Mouse (Mus musculus): Measurements from ENCODE around the gene Slc25a33.

DNA sequence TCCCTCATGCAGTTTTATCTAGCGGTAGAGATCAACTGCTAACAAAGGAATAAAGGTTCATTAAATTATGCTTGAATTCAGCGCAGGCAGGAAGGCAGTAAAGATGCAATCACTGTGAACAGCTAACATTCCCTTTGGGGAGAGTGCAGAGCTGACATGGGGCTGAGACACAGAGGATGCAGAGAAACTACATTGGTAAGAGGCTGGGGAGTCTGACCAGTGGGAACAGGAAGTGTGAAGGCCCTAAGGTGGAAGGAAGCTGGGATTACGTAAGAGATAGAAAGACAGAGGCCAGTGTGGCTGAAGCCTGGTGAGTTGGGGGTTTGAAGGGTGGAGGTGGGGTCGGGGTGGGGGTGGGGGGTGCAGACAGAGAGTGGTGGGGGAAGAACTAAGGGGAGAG, 16.5 kb upstream of the Slc25a33 start:
- TF ChIP-seq POLR2A (IDR thresholded peaks at IDR 0.05; ENCODE audit: insufficient read length, low read depth) = no peak
- TF ChIP-seq CEBPB (IDR thresholded peaks at IDR 0.05; ENCODE audit: insufficient read depth, poor library complexity, severe bottlenecking) = no peak
- TF ChIP-seq E2F4 (IDR thresholded peaks at IDR 0.05; ENCODE audit: insufficient read depth) = no peak
- TF ChIP-seq TCF12 (IDR thresholded peaks at IDR 0.05; ENCODE audit: insufficient read depth, poor library complexity, severe bottlenecking) = no peak
- TF ChIP-seq POLR2AphosphoS2 (IDR thresholded peaks at IDR 0.05; ENCODE audit: insufficient read length, low read depth) = no peak
- TF ChIP-seq MYOD1 (IDR thresholded peaks at IDR 0.05; ENCODE audit: control insufficient read depth in 1 of 3, insufficient read length in 2 of 3, low read depth in 2 of 3) = no peak
- no peak for TF ChIP-seq MAX (IDR thresholded peaks at IDR 0.05; ENCODE audit: low read depth)
- TF ChIP-seq USF1 (IDR thresholded peaks at IDR 0.05; ENCODE audit: low read depth) = no peak

Data from myocyte (in vitro differentiated cells).